Mouse (Mus musculus): ENCODE results near the gene Kdm2b. TPM values are rescaled to one million over a fixed set of nuclear protein-coding genes. Genes with fewer than 3 reads are reported as not detected.

Gene Kdm2b
- total RNA-seq (2021): 10 to 100 TPM; 25.4 to 27.4 TPM
- long read RNA-seq, experiment 1, full-length matches to known transcripts: 14 of 21 reads
- long read RNA-seq, experiment 1, partial matches to known transcripts: 2 of 21 reads
- long read RNA-seq, experiment 1, other reads (novel, unspliced or antisense): 5 of 21 reads
- long read RNA-seq, experiment 2, full-length matches to known transcripts: 11 of 18 reads
- long read RNA-seq, experiment 2, partial matches to known transcripts: 2 of 18 reads
- long read RNA-seq, experiment 2, other reads (novel, unspliced or antisense): 5 of 18 reads

DNA sequence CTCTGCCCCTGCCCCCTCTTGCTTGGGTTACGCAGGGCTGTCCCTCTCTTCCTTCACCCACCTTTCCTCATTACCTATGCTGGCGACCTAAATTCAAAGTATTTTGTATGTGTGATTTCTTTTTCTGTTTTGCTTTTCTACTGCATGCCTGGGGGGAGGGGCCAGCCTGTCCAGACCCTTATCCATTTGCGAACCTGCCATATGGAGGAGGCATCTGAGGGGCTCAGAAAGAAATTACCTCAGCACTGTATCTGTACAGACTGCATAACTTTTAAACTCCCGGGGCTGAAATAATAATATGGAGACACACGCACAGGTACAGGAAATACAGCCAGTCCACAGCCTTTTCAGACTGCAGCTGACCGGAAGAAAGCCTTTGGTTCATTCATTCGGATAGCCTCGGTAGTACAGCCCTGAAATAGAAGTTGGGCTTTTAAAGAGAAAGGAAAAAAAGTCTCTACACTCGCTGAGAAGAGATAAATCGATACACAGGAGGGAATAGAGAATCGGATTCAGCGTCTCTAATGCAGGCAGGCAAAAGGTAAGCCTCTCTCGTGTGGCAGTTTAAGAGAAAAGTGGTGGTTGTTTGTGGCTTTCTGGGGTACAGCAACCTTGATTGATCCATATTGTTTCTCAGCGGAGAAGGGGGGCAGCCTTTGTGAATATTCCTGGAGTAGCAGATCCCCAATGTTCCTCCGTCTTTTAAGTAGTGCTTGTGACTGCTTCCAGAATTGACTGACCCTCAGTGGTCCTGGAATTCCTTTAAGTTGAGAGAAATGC is at the start of gene Kdm2b:
Gene Kdm2b, minus strand, starts transcription at position 273 of the 780 bp plus-strand sequence.
- Histone ChIP-seq H3K27ac (peak within 1 kb of the TSS; percentile 92), H3K4me3 (peak within 1 kb of the TSS; percentile 82)
- TF ChIP-seq CTCF (IDR thresholded peaks at IDR 0.05): no peak
- DNase-seq (ENCODE audit: extremely low spot score in 1 of 2, low spot score in 2 of 2): no peak
- intact Hi-C loops (cut with DNase I): no loop called here

DNA sequence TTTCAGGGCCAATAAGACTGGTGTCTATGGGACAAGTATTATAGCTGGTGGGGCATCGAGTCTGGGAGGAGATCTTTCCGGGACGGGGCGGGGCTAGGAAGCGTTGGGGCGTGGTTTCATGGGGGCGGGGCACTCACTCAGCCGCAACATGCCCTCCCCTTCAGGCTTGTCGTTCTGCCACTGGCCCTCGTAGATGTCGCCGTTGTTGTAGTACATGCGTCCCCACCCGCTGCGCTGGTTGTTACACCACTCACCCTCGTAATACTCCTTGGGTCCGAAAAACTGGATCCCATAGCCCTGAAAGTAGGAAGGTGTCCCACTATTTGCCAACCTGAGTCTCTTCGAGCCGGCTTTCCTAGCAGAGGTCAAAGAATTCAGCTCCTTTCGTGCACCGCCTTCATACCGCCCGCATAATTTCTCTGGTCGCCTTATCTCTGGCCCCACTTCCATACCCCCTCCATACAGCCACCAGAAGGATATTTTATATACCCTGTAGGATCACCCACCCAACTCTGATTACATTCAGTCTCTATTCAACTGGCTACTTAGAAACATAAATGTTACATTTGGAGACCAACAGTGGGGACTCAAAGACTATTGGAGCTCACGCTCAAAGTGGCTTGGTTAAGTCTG is 49.6 kb upstream of the Kdm2b start:
- no peak for DNase-seq (ENCODE audit: extremely low spot score in 1 of 2, low spot score in 2 of 2)
- TF ChIP-seq CTCF (IDR thresholded peaks at IDR 0.05): no peak

DNA sequence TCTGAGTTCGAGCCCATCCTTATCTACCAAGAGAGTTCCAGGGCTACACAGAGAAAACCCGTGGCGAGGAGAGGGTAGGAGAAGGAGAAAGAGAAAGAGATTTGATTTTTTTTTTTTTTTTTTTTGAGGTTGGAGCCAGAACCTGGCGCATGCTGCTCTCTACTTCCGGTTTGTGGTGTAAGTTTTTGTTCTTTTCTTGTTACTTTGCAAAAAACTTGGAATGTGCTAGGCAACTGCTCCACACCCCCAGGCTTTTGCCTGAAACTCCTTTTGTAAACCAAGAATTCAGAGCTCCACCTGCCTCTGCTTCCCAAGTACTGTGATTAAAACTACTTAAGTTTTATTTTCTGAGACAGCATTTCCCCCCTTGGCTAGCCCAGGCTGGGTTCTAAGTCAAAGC is 48.5 kb upstream of the Kdm2b start:
- DNase-seq (ENCODE audit: extremely low spot score in 1 of 2, low spot score in 2 of 2): no peak
- Histone ChIP-seq H3K27ac (no peak overlapping the region), H3K4me3 (no peak overlapping the region)
- intact Hi-C loops (cut with DNase I): no loop called here
- TF ChIP-seq CTCF (IDR thresholded peaks at IDR 0.05): no peak

More for the DNA sequence above, 49.6 kb upstream of the Kdm2b start:
- intact Hi-C loops (cut with DNase I): no loop called here
- H3K4me3 ChIP-seq: peak overlapping the region; percentile 16
- no peak overlapping the region for H3K27ac ChIP-seq

GRCm38 (mm10) chr5:123035564-123035963 is 45.9 kb upstream of the Kdm2b start:
- TF ChIP-seq CTCF (IDR thresholded peaks at IDR 0.05): no peak
- no peak overlapping the region for H3K4me3 ChIP-seq
- no peak for DNase-seq (ENCODE audit: extremely low spot score in 1 of 2, low spot score in 2 of 2)
- H3K27ac ChIP-seq: no peak overlapping the region
- intact Hi-C loops (cut with DNase I): no loop called here

GRCm38 (mm10) chr5:123035089-123035488 is 45.5 kb upstream of the Kdm2b start:
- Histone ChIP-seq H3K27ac (no peak overlapping the region), H3K4me3 (no peak overlapping the region)
- intact Hi-C loops (cut with DNase I): no loop called here
- DNase-seq (ENCODE audit: extremely low spot score in 1 of 2, low spot score in 2 of 2): no peak
- TF ChIP-seq CTCF (IDR thresholded peaks at IDR 0.05): no peak

DNA sequence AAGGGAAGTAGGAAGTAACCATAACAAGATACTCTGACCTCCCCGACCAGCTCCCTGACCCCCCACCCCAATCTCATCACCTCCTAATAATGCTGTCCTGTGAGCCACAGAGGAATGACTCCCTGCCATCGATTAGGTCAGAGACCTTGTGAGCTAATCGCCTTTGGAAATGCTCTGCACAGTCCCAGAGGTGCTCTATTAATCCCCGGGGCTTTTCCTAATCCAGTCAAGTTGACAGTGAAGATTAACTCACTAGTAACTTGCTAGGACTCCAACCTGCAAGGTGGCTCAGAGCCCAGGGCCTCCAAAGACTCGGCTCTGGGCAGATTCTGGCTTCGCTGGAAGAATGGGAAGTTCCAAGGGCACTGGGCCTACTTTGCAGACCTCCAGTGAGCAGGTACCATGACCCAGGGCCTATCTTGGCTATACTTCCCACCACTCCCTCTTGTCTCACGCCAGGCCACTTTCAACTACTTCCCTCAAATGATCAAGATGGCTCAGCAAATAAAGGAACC is 44.1 kb upstream of the Kdm2b start:
- no peak for TF ChIP-seq CTCF (IDR thresholded peaks at IDR 0.05)
- no peak for DNase-seq (ENCODE audit: extremely low spot score in 1 of 2, low spot score in 2 of 2)
- intact Hi-C loops (cut with DNase I): no loop called here
- Histone ChIP-seq H3K27ac (no peak overlapping the region), H3K4me3 (no peak overlapping the region)

DNA sequence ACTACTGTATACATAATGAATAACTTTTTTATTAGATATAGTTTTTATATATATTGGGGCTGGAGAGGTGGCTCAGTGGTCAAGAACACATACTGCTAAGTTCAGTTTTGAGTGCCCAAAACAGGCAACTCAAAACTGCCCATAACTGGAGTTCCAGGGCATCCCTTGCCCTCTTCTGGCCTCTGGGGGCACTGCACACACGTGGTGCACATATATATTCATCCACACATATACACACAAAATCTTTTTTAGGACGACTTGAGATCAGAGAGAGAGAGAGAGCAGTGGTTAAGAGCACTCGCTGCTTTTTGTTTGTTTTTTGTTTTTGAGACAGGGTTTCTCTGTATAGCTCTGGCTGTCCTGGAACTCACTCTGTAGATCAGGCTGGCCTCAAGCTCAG is 41.7 kb upstream of the Kdm2b start:
- intact Hi-C loops (cut with DNase I): no loop called here

DNA sequence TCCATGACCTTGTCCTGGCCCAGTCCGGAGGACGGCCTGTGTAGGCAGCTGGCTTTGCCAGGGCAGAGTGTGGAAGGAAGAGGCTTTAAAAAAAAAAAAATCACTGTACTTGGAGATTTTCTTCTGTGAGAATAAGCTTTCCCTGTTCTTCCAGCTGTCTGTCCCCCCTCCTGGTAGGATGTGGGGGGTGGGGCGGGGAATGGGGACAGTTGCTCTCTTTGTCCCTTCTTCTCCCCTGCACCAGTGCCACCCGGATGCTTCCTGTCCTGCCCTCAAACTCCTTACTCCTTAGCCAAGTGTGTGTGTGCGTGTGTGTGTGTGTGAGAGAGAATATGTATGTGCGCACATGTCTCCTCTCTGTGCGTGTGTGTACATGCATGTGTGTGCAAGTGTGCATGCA is 40.1 kb upstream of the Kdm2b start:
- no peak for DNase-seq (ENCODE audit: extremely low spot score in 1 of 2, low spot score in 2 of 2)
- no peak for TF ChIP-seq CTCF (IDR thresholded peaks at IDR 0.05)
- intact Hi-C loops (cut with DNase I): no loop called here
- H3K4me3 ChIP-seq: no peak overlapping the region
- no peak overlapping the region for H3K27ac ChIP-seq

More for the DNA sequence above, 41.7 kb upstream of the Kdm2b start:
- Histone ChIP-seq H3K4me3 (no peak overlapping the region), H3K27ac (no peak overlapping the region)
- no peak; the same call in none of the 2 replicates for TF ChIP-seq CTCF (IDR thresholded peaks at IDR 0.05)
- DNase-seq (ENCODE audit: extremely low spot score in 1 of 2, low spot score in 2 of 2): no peak

GRCm38 (mm10) chr5:123027436-123027835 is 37.8 kb upstream of the Kdm2b start:
- Histone ChIP-seq H3K4me3 (no peak overlapping the region), H3K27ac (no peak overlapping the region)
- TF ChIP-seq CTCF (IDR thresholded peaks at IDR 0.05): no peak
- intact Hi-C loops (cut with DNase I): no loop called here
- no peak for DNase-seq (ENCODE audit: extremely low spot score in 1 of 2, low spot score in 2 of 2)

DNA sequence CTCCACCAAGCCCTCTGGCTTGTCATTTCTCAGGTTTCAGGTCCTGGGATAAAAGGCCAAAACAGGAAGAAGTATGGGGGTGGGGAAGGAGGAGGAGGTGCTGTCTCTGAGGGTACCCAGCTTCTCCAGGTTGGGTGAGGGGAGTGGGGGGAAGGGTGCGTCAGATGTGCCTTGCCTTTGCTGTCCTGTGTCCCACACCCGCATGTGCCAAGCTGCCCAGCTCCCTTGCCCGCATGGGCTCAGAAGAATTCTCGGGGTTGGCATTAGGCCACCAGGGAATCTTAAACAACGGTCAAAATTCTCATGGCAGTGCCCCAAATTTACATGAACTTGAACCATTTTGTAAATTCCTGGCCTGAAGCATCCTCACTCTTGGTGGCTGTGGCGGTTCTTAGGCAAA is 36.8 kb upstream of the Kdm2b start:
- TF ChIP-seq CTCF (IDR thresholded peaks at IDR 0.05): no peak
- no peak overlapping the region for H3K27ac ChIP-seq
- H3K4me3 ChIP-seq: no peak overlapping the region
- intact Hi-C loops (cut with DNase I): no loop called here
- no peak for DNase-seq (ENCODE audit: extremely low spot score in 1 of 2, low spot score in 2 of 2)

DNA sequence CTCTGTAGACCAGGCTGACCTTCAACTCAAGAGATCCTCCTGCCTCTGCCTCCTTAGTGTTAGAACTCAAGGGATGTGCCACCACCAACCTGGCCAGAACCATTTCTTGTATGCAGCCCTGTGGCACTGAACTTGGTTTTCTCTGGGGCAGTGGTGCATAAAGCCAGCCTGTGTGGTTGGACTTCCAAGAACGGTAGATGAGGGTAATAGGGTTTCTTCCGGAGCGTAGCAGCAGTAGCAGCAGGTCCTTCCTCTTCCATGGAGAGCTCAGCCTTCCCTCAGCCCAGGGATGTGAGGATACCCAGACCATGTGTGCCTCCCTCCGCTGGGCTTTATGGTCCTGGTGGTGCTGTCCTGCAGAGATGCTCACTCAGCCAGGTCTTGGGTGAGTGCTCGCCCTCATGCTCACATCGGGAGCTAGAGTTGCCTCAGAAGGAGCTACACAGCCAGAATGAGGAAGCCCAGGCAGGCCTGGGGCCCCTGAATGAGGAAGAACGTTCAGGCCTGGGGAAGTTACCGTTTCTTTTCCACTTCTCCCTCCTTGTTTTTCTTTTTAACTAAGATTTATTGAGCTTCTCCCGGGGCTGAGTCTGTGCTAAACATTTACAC is 35.4 kb upstream of the Kdm2b start:
- Histone ChIP-seq H3K4me3 (no peak overlapping the region), H3K27ac (no peak overlapping the region)
- TF ChIP-seq CTCF (IDR thresholded peaks at IDR 0.05): no peak
- intact Hi-C loops (cut with DNase I): no loop called here
- no peak for DNase-seq (ENCODE audit: extremely low spot score in 1 of 2, low spot score in 2 of 2)

GRCm38 (mm10) chr5:123024312-123024711 is 34.7 kb upstream of the Kdm2b start:
- Histone ChIP-seq H3K27ac (no peak overlapping the region), H3K4me3 (no peak overlapping the region)
- intact Hi-C loops (cut with DNase I): no loop called here
- DNase-seq (ENCODE audit: extremely low spot score in 1 of 2, low spot score in 2 of 2): no peak
- no peak for TF ChIP-seq CTCF (IDR thresholded peaks at IDR 0.05)

Measured in left cerebral cortex, adult 2 months (tissue).